Mouse (Mus musculus) embryo, embryonic 10.5 days (tissue): ENCODE results near the gene Mllt11.

ENCODE experiments used
- DNase-seq: peaks from one replicate; pipeline ENCODE4 v3.0.0-alpha.2; 2015; ENCODE audit warnings: low spot score

Mllt11 gene

DNA sequence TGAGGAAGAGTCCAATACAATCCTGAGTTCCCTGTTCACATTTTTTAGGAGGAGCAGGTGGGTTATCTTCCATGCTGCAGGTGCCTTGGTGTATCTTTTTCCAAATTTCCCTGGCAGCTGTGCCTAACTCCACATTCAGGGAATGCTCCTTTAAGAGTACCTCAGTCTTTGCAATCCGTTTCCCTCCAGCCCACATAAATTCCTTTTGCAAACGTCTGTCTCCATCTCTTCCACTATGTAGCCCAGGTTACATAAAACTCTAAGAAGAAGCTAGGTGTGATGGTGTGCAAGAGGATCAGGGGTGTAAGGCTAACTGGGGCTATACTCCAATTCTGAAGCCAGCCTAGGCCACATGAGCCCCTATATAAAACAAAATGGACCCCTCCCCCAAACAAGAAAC is 11.1 kb upstream of the Mllt11 start:
- DNase-seq = no peak

DNA sequence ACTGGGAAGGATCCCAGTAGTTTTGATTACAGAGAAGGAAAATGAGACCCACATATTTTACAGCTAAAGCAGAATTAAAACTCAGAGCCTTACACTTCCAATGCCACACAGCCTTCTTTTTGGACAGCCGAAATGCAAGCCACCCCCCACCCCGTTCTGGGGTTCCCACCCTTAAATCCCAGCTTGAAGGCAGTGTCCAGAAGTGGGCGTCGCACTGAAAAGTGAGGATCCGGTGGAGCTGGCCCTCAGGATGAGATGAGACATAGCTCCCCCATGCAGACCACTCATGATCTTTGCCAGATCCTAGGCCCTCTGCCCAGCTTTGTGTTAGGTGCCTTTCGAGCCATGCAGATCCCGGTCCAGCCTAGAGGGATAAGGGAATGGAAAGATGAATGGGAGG is 9.5 kb upstream of the Mllt11 start, which contains the start of gene Gm128:
TSS of gene Gm128 (minus strand) at position 101 of the 400 bp plus-strand sequence.
- no peak for DNase-seq

- DNase-seq = no peak
Observed at GRCm38 (mm10) chr3:95240900-95241299, 8.9 kb upstream of the Mllt11 start.

DNA sequence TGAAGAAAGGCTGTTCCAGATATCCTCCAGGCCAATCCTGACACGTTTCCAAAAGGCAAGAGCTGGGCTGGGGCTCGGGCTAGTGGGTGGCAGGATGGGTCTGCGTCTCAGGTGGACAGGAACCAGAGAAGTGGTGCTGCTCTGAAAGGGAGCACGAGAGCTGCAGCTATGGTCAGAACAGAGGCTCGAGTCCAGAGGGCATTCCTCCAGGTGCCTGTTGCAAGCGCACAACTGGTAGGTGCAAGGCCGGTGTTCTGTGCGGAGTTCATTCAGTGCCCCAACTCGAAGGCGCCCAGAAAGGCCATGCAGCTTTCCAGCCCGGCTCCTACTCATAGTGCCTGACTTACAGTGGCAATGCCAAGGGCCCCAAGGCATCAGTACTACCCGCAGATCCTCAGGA is 8.0 kb upstream of the Mllt11 start:
- no peak for DNase-seq

DNA sequence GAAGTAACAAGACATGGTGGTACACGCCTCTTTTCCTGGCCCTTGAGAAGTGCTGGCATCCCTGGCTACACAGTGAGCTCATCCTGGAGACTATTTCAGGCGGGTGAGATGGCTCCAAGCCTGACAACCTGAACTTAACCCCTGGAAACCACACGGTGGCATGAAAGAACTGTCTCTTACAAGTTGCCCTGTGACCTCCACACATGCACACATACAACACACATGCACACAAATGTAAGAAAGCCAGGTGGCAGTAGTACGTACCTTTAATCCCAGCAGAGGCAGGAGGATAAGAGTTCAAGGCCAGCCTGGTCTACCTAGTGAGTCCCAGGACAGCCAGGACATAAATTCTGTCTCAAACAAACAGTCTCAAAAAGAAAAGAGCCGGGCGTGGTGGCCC is 7.1 kb upstream of the Mllt11 start:
- no peak for DNase-seq

DNA sequence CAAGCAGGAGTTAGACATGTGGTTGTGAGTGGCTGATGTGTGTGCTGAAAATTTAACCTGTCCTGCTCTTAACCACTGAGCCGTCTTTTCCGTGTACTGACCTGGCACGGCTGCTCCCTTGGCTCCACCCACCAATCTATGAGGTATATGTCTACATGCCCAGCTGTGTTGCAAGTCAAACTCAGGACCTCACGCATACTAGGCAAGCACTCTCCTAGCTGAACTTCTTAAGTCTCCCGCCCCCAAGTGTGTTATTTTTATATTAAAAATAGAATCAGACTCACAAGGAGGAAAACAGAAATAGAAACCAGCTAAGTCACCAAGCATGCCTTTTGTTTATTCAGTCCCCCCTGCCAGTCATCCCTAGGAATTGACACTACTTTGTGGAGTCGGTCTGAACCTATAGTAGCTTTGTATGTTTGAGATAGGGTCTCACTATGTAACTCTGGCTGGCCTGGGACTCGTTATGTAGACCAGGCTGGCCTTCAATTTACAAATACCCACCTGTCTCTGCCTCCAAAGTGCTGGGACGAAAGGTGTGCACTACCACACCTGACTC is 5.6 kb upstream of the Mllt11 start:
- no peak for DNase-seq

DNA sequence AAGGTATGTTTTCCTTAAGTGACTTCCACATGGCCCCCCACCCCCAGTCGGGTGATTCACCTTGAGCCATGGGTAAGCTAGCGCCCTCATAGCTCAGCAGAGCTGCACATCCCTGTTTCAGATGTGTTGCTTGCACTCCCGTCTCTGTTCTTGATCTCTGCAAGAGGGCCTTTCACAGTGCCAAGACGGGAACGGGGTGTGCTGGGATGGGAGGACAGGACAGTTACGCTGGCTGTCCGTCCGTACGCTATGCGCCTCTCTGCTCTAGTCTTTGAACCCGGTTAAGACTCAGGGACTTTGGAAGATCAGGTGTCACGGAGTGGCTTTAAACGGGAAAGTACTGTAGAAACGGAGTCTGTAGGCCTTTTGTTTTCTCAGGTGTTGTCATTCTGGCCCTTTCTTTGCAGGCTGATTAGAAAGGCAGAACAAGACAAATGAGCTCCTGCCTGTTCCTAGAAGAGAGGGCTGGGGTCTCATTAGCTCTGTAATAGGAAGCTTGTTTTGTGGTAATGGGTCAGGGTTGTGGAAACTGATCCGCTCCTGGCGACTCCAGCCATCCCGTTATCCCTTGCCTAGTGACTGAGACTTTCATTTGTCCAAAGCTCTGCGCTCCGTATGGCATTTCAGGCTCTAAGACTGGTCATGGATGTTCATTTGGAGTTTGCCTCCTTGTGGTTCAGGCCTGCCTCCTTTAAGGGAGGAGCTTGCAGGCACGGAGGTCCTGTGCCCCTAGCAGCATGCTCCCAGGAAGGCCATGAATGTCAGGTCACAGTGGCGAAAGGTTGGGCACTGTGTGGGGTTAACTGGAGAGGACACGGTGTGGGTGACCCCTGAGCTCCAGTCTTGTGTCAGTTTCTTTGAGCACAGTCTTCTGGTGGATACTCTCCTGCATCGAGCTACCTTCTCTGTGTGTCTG is 3.7 kb upstream of the Mllt11 start:
- peak; percentile 31 for DNase-seq

GRCm38 (mm10) chr3:95233303-95233980 is 1.5 kb upstream of the Mllt11 start:
- DNase-seq = no peak

DNA sequence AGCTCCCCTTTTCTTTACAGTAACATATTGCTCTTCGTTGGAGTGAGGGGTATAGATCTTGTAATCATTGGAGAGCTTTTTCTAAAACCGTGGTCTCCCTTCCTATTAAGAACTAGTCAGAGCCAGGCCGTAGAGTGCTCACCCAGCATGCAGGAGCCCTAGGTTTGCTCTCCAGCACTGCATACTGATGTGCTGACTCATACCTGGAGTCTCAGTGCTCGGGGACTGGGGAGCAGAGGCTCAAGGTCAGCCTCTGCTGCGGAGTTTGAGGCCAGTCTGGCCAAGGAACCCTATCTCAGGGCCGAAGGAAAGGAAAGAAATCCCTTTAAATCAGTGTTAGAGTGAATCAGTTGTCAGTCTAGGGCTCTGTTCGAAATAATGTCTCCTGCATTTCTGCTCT is 800 bp upstream of the Mllt11 start:
- DNase-seq = no peak

GRCm38 (mm10) chr3:95230495-95231297 is 1.3 kb downstream of the Mllt11 start:
- peak; percentile 59 for DNase-seq

DNA sequence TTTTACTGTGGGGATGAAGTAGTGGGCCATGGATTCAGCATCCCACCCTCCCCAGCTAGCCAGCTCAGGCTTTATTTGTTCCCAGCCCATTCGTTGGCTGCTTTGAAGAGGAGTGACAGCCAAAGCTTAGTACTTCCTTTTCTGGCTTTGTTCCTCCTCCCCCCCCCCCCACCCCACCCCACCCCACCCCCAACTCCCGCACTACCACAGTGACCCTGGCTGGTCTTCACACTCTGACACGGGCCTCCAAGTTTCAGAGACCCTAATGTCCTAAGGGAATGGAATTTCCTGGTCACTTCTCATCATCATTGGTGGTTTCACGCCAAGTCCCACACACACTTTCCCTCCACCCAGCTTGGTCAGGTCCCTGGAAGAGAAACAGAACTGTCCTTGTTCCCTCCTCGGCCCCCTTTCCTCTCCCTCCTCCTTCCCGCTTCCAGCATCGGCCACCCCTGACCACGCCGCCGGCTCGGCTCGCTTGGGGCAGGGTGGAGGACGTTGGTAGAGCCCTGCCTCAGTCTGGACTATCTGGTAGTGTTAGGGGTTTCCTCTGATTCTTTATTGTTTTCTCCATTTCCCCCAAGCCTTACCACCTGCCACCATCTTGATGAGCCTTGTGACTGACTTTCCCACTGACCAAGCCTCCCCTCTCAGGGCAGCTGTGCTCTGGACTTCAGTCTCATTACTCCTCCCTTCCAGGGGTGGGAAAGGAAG is 2.0 kb downstream of the Mllt11 start:
- peak; percentile 61 for DNase-seq

- DNase-seq = peak; percentile 61
Observed at GRCm38 (mm10) chr3:95228894-95229780, 2.8 kb downstream of the Mllt11 start.

DNA sequence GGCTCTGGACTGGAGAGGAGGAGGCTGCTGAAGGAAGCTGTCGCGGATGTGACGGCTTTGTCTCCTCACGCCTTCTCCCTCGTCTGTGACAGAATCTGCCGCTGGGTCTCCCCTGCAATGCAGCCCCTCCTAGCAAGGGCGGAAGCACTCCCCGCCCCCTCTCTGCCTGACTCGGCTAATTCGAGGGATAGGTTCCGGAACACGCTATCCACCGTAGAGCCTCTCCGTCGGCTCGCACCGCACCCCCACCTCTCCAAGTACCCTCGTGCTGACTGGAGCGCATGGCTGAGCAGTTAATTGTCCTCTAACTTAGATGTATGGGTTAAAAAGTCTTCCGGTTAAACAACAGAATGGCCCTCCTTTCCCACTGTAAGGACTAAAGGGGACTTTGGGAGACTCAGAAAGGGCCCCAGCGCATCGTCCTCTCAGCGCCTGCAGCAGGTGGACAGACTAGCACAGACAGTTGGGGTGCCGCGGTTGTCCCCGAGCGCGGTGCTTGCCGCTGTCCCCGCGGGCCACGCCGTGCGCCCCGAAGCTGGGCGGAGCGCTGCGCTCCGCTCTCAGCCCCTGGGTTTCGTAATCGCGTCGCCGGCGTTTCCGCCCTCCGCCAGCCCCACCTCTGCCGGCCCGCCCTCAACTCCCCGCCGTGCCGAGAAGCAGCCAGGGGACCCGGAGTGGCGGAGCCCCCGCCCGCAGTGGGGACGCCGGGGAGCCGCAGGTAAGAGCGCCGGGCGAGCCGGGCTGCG is 3.6 kb downstream of the Mllt11 start, which contains the start of gene Cdc42se1:
TSS of gene Cdc42se1 (plus strand) at position 585 of the 746 bp plus-strand sequence.
- peak; percentile 95 for DNase-seq

DNA sequence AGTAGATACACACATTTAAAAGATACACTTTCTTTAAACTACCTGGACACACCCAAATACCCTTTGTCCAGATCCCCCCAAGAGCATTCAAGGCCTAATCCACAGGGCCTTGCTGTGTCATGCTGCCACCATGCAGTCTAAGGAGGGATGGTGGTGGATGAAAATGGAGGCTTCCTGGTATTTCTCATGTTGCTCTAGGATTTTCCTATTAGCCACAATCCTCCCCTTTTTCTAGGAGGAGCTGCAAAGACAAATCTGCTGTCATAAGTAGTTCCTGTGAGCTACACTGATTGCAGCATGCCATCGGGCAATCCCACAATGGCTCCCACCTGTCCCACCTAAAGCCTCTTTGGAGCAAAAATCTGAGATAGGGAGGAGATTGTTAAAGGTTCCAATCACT is 4.8 kb downstream of the Mllt11 start:
- peak; percentile 48 for DNase-seq

DNA sequence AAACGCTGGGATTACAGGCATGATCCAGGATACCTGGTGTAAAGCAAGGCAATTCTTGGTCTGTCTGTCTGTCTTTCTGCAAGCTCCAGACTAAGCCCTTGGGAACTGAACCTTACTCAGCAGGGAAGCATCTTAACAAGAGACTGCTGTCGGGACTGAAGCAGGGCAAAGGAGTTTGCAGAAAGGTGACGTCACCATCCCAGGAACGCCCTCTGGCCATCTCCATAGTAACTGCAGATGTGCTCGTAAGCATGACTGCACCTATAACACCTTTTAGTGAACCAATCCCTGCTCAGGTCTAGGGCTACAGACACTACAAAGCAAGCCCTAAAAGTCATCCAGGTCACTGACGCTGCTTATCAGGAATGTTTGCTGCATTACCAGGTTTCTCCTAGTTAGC is 7.7 kb downstream of the Mllt11 start:
- peak; percentile 67 for DNase-seq

DNA sequence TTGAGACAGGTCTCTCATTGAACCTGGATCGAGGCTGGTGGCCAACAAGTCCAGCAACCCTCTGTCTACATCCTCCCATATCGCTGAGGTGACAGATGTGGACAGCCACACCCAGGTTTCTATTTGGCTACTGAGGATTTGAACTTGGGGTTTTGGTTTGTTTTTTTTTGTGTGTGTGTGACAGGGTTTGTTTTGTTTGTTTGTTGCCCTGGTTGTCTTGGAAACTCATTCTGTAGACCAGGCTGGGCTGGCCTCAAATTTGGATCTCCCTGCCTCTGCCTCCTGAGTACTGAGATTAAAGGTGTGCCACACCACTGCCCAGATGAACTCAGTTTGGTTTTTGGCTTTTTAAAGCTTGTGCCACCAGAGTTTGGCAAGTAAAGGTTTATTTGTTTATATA is 8.9 kb downstream of the Mllt11 start:
- DNase-seq = no peak

DNA sequence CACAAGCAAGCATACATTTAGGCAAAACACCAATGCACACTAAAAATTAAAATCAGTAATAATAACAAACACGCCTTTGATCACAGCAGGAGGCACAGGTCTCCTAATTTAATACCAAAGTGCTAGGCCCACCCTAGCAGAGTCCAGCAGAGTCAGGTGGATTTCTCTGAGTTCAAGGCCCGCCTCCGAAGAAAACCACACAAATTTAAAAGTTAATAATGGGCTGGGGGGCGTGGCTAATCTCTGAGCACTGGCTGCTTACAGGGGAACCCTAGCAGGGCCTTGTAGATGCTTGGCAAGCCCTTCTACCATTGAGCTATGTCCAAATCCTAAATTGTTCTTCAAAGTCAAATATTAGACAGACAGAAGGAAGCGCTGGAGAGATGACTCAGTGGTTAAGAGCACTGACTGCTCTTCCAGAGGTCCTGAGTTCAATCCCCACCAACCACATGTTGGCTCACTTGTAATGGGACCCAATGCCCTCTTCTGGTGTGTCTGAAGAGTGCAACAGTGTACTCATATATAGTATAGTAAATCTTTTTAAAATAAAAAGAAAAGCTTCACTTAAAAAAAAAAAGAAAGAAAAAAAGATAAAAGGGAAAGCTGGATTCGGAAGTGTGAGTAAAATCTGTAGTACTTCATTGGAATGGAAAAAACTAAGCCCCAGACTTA is 13.4 kb downstream of the Mllt11 start:
- peak; percentile 23 for DNase-seq

GRCm38 (mm10) chr3:95217255-95218134 is 14.5 kb downstream of the Mllt11 start, which contains the start of gene Gabpb2:
Gene Gabpb2 (minus strand): TSS chr3:95217916.
- peak; percentile 95 for DNase-seq
